Mouse (Mus musculus): ENCODE data around the gene Chil1.

Chil1 gene

GRCm38 (mm10) chr1:134168985-134169697 lies 12.8 kb upstream of the Chil1 start:
- DNase-seq (ENCODE audit: low read depth, low spot score) = no peak

- DNase-seq (ENCODE audit: low read depth, low spot score) = no peak
Measured at GRCm38 (mm10) chr1:134173081-134173480, 8.9 kb upstream of the Chil1 start.

- no peak for DNase-seq (ENCODE audit: low read depth, low spot score)
Measured at GRCm38 (mm10) chr1:134177976-134178375, 4.0 kb upstream of the Chil1 start.

DNA sequence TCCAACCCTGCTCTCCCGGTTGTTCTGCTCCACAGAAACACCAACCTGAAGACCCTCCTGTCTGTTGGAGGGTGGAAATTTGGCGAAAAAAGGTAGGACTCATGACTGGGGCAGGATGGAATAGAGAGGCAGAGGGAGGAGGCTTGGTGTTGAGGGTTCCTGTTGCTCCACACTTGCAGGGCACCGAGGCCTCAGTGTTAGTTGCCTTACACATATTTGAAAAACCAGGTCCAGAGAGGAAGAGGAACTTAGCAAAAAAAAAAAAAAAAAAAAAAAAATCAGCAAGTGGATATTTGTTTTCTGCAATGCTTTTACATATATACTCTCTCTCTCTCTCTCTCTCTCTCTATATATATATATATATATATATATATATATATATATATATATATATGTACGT lies 2.1 kb downstream of the Chil1 start:
- no peak for DNase-seq (ENCODE audit: low read depth, low spot score)

DNA sequence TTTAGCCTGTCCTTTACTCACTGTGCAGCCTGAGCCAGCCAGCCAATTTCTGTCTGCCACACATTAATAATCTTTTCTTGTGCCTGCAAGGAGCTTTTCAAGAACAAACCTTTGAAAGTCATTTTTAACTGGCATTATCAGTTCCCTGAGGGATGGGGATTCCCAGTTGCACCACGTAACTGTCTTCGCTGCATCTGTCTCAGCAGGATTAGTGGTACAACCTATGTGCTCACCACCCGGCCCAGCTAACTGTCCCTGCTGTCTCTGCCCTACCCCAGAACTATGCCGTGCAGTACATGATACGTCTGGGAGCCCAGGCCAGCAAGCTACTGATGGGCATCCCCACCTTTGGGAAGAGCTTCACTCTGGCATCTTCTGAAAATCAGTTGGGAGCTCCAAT lies 6.2 kb downstream of the Chil1 start:
- no peak for DNase-seq (ENCODE audit: low read depth, low spot score)

DNA sequence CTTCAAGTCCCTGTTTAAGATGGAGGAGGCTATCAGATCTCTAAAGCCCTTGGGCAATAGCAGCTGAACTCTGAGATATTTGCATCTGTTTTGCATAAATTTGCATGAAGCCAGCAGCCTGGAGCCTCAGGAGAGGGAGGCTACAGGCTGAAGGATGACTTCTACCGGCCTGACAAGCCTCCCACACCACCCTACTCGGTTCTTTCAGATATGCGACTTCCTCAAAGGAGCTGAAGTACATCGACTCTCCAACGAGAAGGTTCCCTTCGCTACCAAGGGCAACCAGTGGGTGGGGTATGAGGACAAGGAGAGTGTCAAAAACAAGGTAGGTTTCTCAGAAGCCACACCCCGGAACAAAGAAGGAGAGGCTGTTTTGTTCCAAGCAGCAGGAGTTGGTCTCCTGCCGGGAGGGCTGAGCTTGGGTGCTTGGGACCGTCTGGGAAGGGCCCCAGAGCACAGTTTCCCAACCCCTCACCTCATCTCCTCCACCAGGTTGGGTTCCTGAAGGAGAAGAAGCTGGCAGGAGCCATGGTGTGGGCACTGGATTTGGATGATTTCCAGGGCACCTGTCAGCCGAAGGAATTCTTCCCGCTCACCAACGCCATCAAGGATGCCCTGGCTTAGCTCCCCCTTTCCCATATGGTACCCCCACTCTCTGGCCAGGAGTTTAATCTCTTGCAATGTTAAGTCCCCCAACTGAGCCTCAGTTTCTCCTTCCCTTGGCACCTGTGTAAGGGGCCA lies 7.2 kb downstream of the Chil1 start:
- no peak for DNase-seq (ENCODE audit: low read depth, low spot score)

DNA sequence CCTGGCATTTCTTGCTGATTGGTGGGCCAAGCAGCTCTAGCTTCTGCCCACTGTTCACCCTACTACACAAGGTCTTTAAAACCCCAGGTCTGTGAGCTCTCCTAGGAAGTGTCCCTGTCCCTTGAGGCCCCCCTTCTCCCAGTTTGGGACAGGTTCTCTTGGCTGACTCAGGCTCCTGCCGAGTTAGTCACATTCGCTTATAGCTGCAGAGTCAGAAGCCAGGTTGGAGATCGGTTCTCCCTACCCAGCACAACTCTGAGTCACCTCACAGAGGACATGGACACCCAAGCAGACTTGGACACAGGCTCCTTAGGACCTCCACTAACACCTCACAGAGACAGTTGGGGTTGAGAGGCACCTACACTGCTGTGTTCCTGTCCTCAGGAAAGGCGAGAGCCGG lies 9.2 kb downstream of the Chil1 start:
- no peak for DNase-seq (ENCODE audit: low read depth, low spot score)

GRCm38 (mm10) chr1:134192024-134192423 lies 10.0 kb downstream of the Chil1 start:
- DNase-seq (ENCODE audit: low read depth, low spot score) = no peak

DNA sequence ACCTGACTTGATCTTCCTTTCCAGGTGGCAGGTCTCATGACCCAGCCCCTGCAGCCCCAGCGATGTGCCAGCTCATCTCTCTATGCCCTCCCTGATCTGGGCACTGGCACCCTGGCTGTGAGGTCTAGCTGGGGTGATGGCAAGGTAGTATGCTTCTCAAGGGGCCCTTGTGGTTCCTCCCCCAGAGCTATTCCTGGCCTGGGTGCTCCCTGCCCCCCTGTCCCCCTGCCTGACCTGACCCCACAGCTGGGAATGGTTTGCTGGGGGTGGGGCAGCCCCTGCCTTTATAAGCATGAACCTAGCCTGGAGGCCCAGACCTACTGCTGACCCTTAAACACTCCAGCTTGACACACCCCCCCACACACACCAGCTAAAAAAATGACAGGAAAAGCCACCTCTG lies 11.2 kb downstream of the Chil1 start, which contains the start of gene Mybph:
Gene Mybph (plus strand): TSS at position 323 of the 400 bp plus-strand sequence.
- no peak for DNase-seq (ENCODE audit: low read depth, low spot score)

GRCm38 (mm10) chr1:134193674-134194197 lies 11.8 kb downstream of the Chil1 start:
- no peak for DNase-seq (ENCODE audit: low read depth, low spot score)

DNA sequence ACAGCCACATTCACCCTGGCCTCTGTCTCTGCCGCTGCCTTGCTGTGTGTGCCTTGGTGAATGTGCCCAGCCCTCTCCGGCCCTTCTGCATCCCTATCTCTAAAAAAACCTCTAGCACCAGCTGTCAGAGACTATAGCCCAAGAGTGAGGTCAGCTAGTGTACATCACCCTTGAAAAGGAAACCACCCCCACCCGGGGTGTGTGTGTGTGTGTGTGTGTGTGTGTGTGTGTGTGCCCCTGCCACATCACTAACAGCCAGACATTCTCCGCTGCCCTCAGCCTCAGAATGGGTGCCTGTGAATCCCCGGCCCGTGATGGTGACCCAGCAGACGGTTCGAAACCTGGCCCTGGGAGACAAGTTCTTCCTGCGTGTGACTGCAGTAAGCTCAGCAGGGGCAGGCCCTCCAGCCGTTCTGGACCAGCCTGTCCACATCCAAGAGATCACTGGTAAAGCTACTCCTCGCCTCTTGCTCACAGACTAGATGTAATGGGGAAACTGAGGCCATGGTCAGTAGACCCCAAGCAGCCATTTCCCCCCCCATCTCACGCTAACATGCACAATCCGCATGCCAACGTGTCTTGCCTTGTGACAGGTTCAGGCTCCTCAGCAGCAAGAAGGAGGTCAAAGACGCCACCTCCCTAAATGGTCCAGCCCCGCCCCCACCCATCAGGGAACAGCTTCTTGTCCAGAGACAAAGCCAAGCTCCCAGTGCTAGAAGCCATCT lies 12.5 kb downstream of the Chil1 start:
- DNase-seq (ENCODE audit: low read depth, low spot score) = no peak

DNA sequence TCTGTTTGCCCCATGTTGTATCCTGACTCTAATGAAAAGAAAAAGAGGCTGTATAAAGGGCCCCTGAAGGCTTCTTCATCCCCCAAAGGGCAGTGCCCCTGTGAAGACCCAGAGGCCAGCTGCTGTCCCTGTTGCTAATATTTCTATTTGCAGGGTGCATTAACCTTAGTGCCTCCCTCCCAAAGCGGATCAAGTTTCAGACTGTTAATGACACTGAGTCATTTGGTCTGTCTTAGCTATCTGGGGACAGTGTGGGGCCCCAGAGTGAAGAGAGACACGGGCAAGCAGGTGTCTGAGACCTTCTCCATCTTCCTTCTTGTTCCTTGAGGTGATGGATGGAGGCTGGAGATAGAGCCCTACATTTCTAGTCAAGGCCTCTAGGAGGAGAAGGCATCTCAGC lies 13.1 kb downstream of the Chil1 start:
- DNase-seq (ENCODE audit: low read depth, low spot score) = no peak

- DNase-seq (ENCODE audit: low read depth, low spot score) = no peak
Measured at GRCm38 (mm10) chr1:134195571-134195970, 13.6 kb downstream of the Chil1 start.

- DNase-seq (ENCODE audit: low read depth, low spot score) = no peak
Measured at GRCm38 (mm10) chr1:134195979-134196378, 14.0 kb downstream of the Chil1 start.

GRCm38 (mm10) chr1:134196386-134196785 lies 14.4 kb downstream of the Chil1 start:
- peak; percentile 37 for DNase-seq (ENCODE audit: low read depth, low spot score)

- no peak for DNase-seq (ENCODE audit: low read depth, low spot score)
Measured at GRCm38 (mm10) chr1:134197325-134197982, 15.5 kb downstream of the Chil1 start.

DNA sequence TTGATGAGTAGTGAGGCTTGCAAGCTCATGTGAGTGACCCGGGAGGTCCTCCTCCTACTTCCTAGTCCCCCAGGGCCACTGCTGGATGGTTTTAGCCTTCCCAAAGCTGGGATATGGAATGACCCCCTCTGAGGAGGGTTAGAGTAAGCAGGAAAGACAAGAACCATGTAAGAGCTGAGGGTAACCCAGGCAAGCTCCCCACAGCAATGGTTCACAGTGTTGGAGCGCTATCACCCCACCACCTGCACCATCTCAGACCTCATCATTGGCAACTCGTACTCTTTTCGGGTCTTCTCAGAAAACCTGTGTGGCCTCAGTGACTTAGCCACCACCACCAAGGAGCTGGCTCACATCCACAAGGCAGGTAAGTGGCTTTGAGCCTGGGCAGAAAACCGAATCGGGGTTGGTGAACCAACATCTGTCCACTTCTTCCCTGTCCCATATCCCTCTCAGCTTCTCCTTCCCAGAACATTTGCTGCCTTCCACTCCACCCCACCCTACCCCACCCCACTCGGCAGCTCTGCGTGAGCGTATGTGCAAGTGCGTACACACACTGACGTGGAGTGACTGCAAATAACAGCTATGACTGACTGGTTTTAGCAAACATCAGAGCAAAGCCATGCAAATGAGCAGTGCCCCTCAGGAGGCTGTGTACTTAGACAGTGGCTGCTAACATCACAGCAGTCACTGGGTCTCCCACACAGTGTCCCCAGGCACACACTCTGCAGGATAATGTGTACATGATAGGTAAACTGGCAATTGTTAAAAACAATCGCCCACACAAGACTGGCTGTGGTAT lies 16.4 kb downstream of the Chil1 start:
- no peak for DNase-seq (ENCODE audit: low read depth, low spot score)

DNA sequence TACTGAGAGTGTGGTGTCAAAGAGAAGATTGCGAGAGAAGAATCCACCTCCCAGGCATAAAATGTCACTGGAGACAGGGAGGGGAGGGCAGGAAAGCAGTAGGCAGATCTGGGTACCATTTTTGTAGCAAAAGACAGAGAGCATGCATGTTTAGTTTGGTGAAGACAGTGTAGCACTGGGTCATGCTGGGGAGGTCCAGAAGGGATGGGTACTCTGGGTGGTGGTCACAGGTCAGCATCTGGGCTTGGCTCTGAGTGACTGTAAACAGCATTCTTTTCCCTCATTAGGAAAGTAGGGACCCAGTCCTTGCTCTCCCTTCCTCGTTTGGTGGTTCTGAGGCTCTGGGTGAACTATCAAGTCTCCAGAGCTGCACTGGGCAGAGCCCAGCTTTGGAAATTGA lies 18.5 kb downstream of the Chil1 start:
- DNase-seq (ENCODE audit: low read depth, low spot score) = no peak

DNA sequence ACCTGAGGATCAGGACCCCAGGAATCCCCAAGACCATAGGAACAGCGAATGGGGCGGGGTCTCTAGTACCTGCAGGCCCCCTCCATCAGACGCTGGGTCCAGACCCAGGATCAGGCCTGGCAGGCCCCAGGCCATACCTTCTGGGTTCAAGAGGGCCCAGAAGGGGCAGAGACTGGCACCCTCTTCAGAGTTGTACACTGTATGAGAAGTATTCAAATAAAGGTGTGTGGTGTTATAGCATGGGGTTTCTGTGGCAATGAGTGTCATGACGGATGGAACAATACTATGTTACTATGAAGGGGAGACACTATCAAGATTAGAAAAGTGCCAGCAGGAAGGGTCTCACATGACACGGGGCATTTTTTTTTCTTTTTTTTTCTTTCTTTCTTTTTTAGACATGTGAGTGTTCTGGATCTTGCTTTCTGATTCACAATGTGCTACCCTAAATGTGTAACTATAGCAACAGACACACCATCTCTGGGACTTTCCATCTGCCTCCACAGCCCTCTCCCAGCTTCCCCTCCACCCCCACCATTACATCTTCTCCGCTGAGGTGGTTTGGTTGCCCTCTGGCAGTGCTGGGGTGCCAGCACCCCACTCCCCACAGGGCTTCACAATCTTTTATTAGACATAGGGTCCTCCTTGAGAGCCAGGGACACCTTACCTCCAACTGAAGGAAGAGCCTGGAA lies 19.2 kb downstream of the Chil1 start:
- no peak for DNase-seq (ENCODE audit: low read depth, low spot score)

DNA sequence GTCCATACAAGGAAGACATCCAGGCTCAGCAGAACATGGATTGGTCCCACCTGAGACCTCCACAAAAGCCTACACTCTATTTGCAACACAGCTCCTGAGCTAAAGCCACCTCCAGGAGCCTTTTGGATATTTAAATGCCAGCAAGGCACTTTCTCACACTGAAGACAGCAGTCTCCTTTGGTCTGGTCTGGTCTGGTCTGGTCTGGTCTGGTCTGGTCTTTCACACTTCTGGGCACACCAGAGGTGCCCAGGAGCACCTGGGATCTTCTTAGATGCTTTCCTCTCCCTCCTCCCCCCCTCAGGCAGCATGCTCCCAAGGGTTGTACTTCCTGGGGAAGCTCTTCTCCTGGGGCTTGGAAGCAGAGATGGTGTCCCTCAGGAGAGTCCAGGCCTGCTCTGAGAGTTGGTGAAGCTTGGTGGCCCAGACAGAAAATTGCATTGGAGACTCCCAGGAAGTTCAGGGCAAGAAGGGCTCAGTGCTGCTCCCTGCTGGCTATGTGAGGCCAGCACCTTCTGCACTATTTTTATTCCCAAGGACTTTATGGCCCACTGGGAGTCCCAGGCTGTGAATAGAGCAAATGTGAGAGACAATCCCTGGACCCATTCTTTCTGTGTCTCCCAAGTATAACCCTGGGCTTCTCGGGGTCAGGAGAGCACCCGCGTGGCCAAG lies 19.9 kb downstream of the Chil1 start:
- DNase-seq (ENCODE audit: low read depth, low spot score) = no peak

Data from CD4-positive helper T cell, adult 2 months (primary cell).